10 mouse cellular contexts compared by ENCODE assay signal in genomic region chr17:24507129-24507664, GRCm38 (mm10). TPM values are rescaled to one million over a fixed set of nuclear protein-coding genes. Genes with fewer than 3 reads are reported as not detected.
A peak's percentile ranks its signal among the peaks of the same experiment; 100 is the strongest.
DNase-seq lines count a peak whose midpoint lies in the region; ATAC-seq lines count a peak whose summit lies in the region.
"Had no signal": no experiment of that assay in that cellular context is flagged by ENCODE, and none has a peak within 500 bp of the region (broad histone marks: within the 10 kb centered on the region; RNA-seq: fewer than 3 reads in every experiment).

No protein-coding gene starts in this region.

- H3K27ac ChIP-seq in heart, embryonic 11.5 days (ENCODE audit: low read depth, low read length), result no peak overlapping the region
- no peak overlapping the region for H3K27ac ChIP-seq in midbrain, embryonic 11.5 days (ENCODE audit: low read depth, low read length)
- H3K27ac ChIP-seq in midbrain, embryonic 15.5 days, result no peak overlapping the region
- H3K27ac ChIP-seq in hindbrain, embryonic 13.5 days, result peak overlapping the region; percentile 69; the same call in 1 of the 2 replicates
- no peak overlapping the region; the same call in 1 of the 2 replicates for H3K27ac ChIP-seq in midbrain, embryonic 14.5 days (replicated peaks; ENCODE audit: low read depth, low read length)

- ATAC-seq in heart, embryonic 11.5 days (replicated peaks; ENCODE audit: insufficient number of reproducible peaks, low FRiP score, low TSS enrichment), result no peak
- ATAC-seq in midbrain, embryonic 11.5 days (ENCODE audit: low FRiP score), result 0 out of 2 replicates have a peak, but pooled peaks have one; percentile 10
- no peak; the same call in 1 of the 2 replicates for ATAC-seq in midbrain, embryonic 15.5 days (replicated peaks)
- ATAC-seq in hindbrain, embryonic 13.5 days (ENCODE audit: low FRiP score), result 0 out of 2 replicates have a peak, but pooled peaks have one; percentile 8
- ATAC-seq in midbrain, embryonic 14.5 days (ENCODE audit: low FRiP score, low TSS enrichment), result peak; percentile 28; the same call in 1 of the 2 replicates

- WGBS in heart, embryonic 11.5 days (ENCODE audit: insufficient replicate concordance), result 44% methylated on average over 19 of the region's 19 CpGs
- WGBS in midbrain, embryonic 11.5 days, result 53% methylated on average over 19 of the region's 19 CpGs
- 62% methylated on average over 19 of the region's 19 CpGs for WGBS in midbrain, embryonic 15.5 days
- 54% methylated on average over 18 of the region's 19 CpGs for WGBS in hindbrain, embryonic 13.5 days
- WGBS in midbrain, embryonic 14.5 days, result 56% methylated on average over 19 of the region's 19 CpGs

- H3K27me3 ChIP-seq in heart, embryonic 11.5 days (ENCODE audit: control insufficient read depth, insufficient read depth, low read length), result peaks cover 14% of the 10 kb centered on the region
- H3K27me3 ChIP-seq in midbrain, embryonic 11.5 days (ENCODE audit: control insufficient read depth, insufficient read depth, low read length), result no peaks in the 10 kb centered on the region
- H3K27me3 ChIP-seq in midbrain, embryonic 15.5 days (replicated peaks), result no peaks in the 10 kb centered on the region
- no peaks in the 10 kb centered on the region for H3K27me3 ChIP-seq in hindbrain, embryonic 13.5 days
- no peaks in the 10 kb centered on the region for H3K27me3 ChIP-seq in midbrain, embryonic 14.5 days (ENCODE audit: control insufficient read depth, insufficient read depth, low read length)

- no peaks in the 10 kb centered on the region for H3K9me3 ChIP-seq in heart, embryonic 11.5 days (replicated peaks; ENCODE audit: control insufficient read depth, low read length)
- H3K9me3 ChIP-seq in midbrain, embryonic 11.5 days (ENCODE audit: control insufficient read depth, low read length), result no peaks in the 10 kb centered on the region
- H3K9me3 ChIP-seq in midbrain, embryonic 15.5 days, result no peaks in the 10 kb centered on the region
- H3K9me3 ChIP-seq in hindbrain, embryonic 13.5 days, result no peaks in the 10 kb centered on the region
- H3K9me3 ChIP-seq in midbrain, embryonic 14.5 days (ENCODE audit: control insufficient read depth, low read length), result no peaks in the 10 kb centered on the region
- H3K9me3 ChIP-seq: G1E had no signal

- peaks cover 11% of the 10 kb centered on the region for H3K4me1 ChIP-seq in heart, embryonic 11.5 days (ENCODE audit: control insufficient read depth, insufficient read depth, low read length)
- H3K4me1 ChIP-seq in midbrain, embryonic 11.5 days (ENCODE audit: control insufficient read depth, insufficient read depth, low read length), result no peaks in the 10 kb centered on the region
- H3K4me1 ChIP-seq in midbrain, embryonic 15.5 days, result peaks cover 7% of the 10 kb centered on the region; the same call in 1 of the 2 replicates
- H3K4me1 ChIP-seq in hindbrain, embryonic 13.5 days (replicated peaks), result peaks cover 19% of the 10 kb centered on the region
- no peaks in the 10 kb centered on the region for H3K4me1 ChIP-seq in midbrain, embryonic 14.5 days (ENCODE audit: control insufficient read depth, insufficient read depth, low read length)

- no peak for DNase-seq in heart, adult 9 months (ENCODE audit: low spot score in 2 of 2)
- DNase-seq in midbrain, embryonic 11.5 days (ENCODE audit: low spot score, missing footprints), result no peak
- DNase-seq in midbrain, embryonic 14.5 days, result no peak
- DNase-seq in urinary bladder, postnatal 10 days (ENCODE audit: low spot score), result no peak
- no peak for DNase-seq in Muller cell, postnatal 12 days (ENCODE audit: inconsistent ontology term)
- DNase-seq: spleen, adult 18-20 months had no signal

- H3K4me3 ChIP-seq in heart, embryonic 11.5 days (ENCODE audit: low read depth, low read length), result no peak overlapping the region
- H3K4me3 ChIP-seq in midbrain, embryonic 11.5 days (ENCODE audit: low read depth, low read length), result no peak overlapping the region
- no peak overlapping the region for H3K4me3 ChIP-seq in midbrain, embryonic 15.5 days
- H3K4me3 ChIP-seq in hindbrain, embryonic 13.5 days, result no peak overlapping the region
- no peak overlapping the region for H3K4me3 ChIP-seq in midbrain, embryonic 14.5 days (replicated peaks; ENCODE audit: low read depth, low read length)

- no peak overlapping the region for H3K9ac ChIP-seq in heart, embryonic 11.5 days (ENCODE audit: low read depth, low read length)
- no peak overlapping the region for H3K9ac ChIP-seq in midbrain, embryonic 11.5 days (ENCODE audit: low read length)
- H3K9ac ChIP-seq in midbrain, embryonic 15.5 days, result no peak overlapping the region
- H3K9ac ChIP-seq in hindbrain, embryonic 13.5 days, result peak overlapping the region; percentile 19
- no peak overlapping the region for H3K9ac ChIP-seq in midbrain, embryonic 14.5 days (replicated peaks; ENCODE audit: low read length)

- H3K36me3 ChIP-seq in heart, embryonic 11.5 days (ENCODE audit: control insufficient read depth, insufficient read depth, low read length), result peaks cover 29% of the 10 kb centered on the region
- peaks cover 16% of the 10 kb centered on the region for H3K36me3 ChIP-seq in midbrain, embryonic 11.5 days (ENCODE audit: control insufficient read depth, insufficient read depth, low read length)
- H3K36me3 ChIP-seq in midbrain, embryonic 15.5 days (replicated peaks), result peaks cover 78% of the 10 kb centered on the region
- peaks cover 99% of the 10 kb centered on the region for H3K36me3 ChIP-seq in hindbrain, embryonic 13.5 days
- peaks cover 99% of the 10 kb centered on the region for H3K36me3 ChIP-seq in midbrain, embryonic 14.5 days (ENCODE audit: control insufficient read depth, insufficient read depth, low read length)

- H3K4me2 ChIP-seq in heart, embryonic 11.5 days, result peak overlapping the region; percentile 70; the same call in 1 of the 2 replicates
- H3K4me2 ChIP-seq in midbrain, embryonic 11.5 days, result no peak overlapping the region
- H3K4me2 ChIP-seq in midbrain, embryonic 15.5 days, result no peak overlapping the region
- H3K4me2 ChIP-seq in hindbrain, embryonic 13.5 days, result no peak overlapping the region
- no peak overlapping the region for H3K4me2 ChIP-seq in midbrain, embryonic 14.5 days (ENCODE audit: low read length)

RNA-seq across cellular contexts. Expression of gene Caskin1, which starts 18.8 kb away (rescaled TPM):
- 0.40 and 0.49 TPM in 2 replicates for polyA plus RNA-seq in heart, embryonic 11.5 days (2014; fragmentation: Nextera tagmentation; extraction: Ambion mirVana)
- polyA plus RNA-seq in midbrain, embryonic 11.5 days (2014; fragmentation: Nextera tagmentation; extraction: Ambion mirVana), result 5.5 and 6.2 TPM in 2 replicates
- 50.3 and 52.9 TPM in 2 replicates for polyA plus RNA-seq in midbrain, embryonic 15.5 days (2015; fragmentation: Nextera tagmentation; extraction: Ambion mirVana)
- polyA plus RNA-seq in hindbrain, embryonic 13.5 days (2015; fragmentation: Nextera tagmentation; extraction: Ambion mirVana), result 32.8 and 34.3 TPM in 2 replicates
- polyA plus RNA-seq in midbrain, embryonic 14.5 days (2014; fragmentation: Nextera tagmentation; extraction: Ambion mirVana), result 34.8 and 37.5 TPM in 2 replicates
- polyA plus RNA-seq: G1E had no signal

RNA-seq across cellular contexts. Expression of gene Traf7, which starts 20.5 kb away (rescaled TPM):
- polyA plus RNA-seq in heart, embryonic 11.5 days (2014; fragmentation: Nextera tagmentation; extraction: Ambion mirVana), result 72.3 and 80.1 TPM in 2 replicates
- polyA plus RNA-seq in midbrain, embryonic 11.5 days (2014; fragmentation: Nextera tagmentation; extraction: Ambion mirVana), result 67.1 and 80.8 TPM in 2 replicates
- polyA plus RNA-seq in midbrain, embryonic 15.5 days (2015; fragmentation: Nextera tagmentation; extraction: Ambion mirVana), result 108 and 112 TPM in 2 replicates
- polyA plus RNA-seq in hindbrain, embryonic 13.5 days (2015; fragmentation: Nextera tagmentation; extraction: Ambion mirVana), result 86.0 and 89.9 TPM in 2 replicates
- polyA plus RNA-seq in midbrain, embryonic 14.5 days (2014; fragmentation: Nextera tagmentation; extraction: Ambion mirVana), result 86.2 and 90.8 TPM in 2 replicates

RNA-seq across cellular contexts. Expression of gene Rab26, which starts 26.8 kb away (rescaled TPM):
- 1.1 and 1.9 TPM in 2 replicates for polyA plus RNA-seq in heart, embryonic 11.5 days (2014; fragmentation: Nextera tagmentation; extraction: Ambion mirVana)
- 1.8 and 2.2 TPM in 2 replicates for polyA plus RNA-seq in midbrain, embryonic 11.5 days (2014; fragmentation: Nextera tagmentation; extraction: Ambion mirVana)
- 8.4 and 8.8 TPM in 2 replicates for polyA plus RNA-seq in midbrain, embryonic 15.5 days (2015; fragmentation: Nextera tagmentation; extraction: Ambion mirVana)
- polyA plus RNA-seq in hindbrain, embryonic 13.5 days (2015; fragmentation: Nextera tagmentation; extraction: Ambion mirVana), result 2.8 and 3.1 TPM in 2 replicates
- 4.9 and 6.5 TPM in 2 replicates for polyA plus RNA-seq in midbrain, embryonic 14.5 days (2014; fragmentation: Nextera tagmentation; extraction: Ambion mirVana)

RNA-seq across cellular contexts. Expression of gene Mlst8, which starts 28.3 kb away (rescaled TPM):
- polyA plus RNA-seq in heart, embryonic 11.5 days (2014; fragmentation: Nextera tagmentation; extraction: Ambion mirVana), result 17.5 and 20.9 TPM in 2 replicates
- polyA plus RNA-seq in midbrain, embryonic 11.5 days (2014; fragmentation: Nextera tagmentation; extraction: Ambion mirVana), result 28.9 and 30.3 TPM in 2 replicates
- polyA plus RNA-seq in midbrain, embryonic 15.5 days (2015; fragmentation: Nextera tagmentation; extraction: Ambion mirVana), result 40.6 and 43.7 TPM in 2 replicates
- 35.5 and 36.1 TPM in 2 replicates for polyA plus RNA-seq in hindbrain, embryonic 13.5 days (2015; fragmentation: Nextera tagmentation; extraction: Ambion mirVana)
- polyA plus RNA-seq in midbrain, embryonic 14.5 days (2014; fragmentation: Nextera tagmentation; extraction: Ambion mirVana), result 36.2 and 43.0 TPM in 2 replicates

RNA-seq across cellular contexts. Expression of gene Bricd5, which starts 33.5 kb away (rescaled TPM):
- polyA plus RNA-seq in heart, embryonic 11.5 days (2014; fragmentation: Nextera tagmentation; extraction: Ambion mirVana), result 0.21 and 0.42 TPM in 2 replicates
- 0.32 TPM in 1 of 2 replicates, not detected in the other for polyA plus RNA-seq in midbrain, embryonic 11.5 days (2014; fragmentation: Nextera tagmentation; extraction: Ambion mirVana)
- polyA plus RNA-seq in midbrain, embryonic 15.5 days (2015; fragmentation: Nextera tagmentation; extraction: Ambion mirVana), result 0.23 and 0.28 TPM in 2 replicates
- polyA plus RNA-seq in hindbrain, embryonic 13.5 days (2015; fragmentation: Nextera tagmentation; extraction: Ambion mirVana), result 0.27 and 1.2 TPM in 2 replicates
- 0.45 TPM in 1 of 2 replicates, not detected in the other for polyA plus RNA-seq in midbrain, embryonic 14.5 days (2014; fragmentation: Nextera tagmentation; extraction: Ambion mirVana)

Comparison
In these comparisons a context has a peak if more than half of its experiments do, and no peak if none do; other contexts are left out.
1. ATAC-seq: peak in midbrain, embryonic 11.5 days (single experiment), hindbrain, embryonic 13.5 days (single experiment) and midbrain, embryonic 14.5 days (single experiment); none in heart, embryonic 11.5 days (single experiment) and midbrain, embryonic 15.5 days (single experiment).